Mouse (Mus musculus): Measurements from ENCODE around the gene Gm20696. TPM values are rescaled to one million over a fixed set of nuclear protein-coding genes. Genes with fewer than 3 reads are reported as not detected.

Gm20696 gene
- total and polyA plus RNA-seq, 3 experiments: 1.5 to 7.1 TPM; not detected in 1

- Histone ChIP-seq H3K4me1 (ENCODE audit: insufficient read depth, low read depth, low read length) (peaks cover 3% of the 10 kb centered on the region; the same call in 1 of the 2 replicates), H3K9me3 (replicated peaks) (no peaks in the 10 kb centered on the region), H3K36me3 (replicated peaks) (peaks cover 35% of the 10 kb centered on the region), H3K4me3 (ENCODE audit: low read depth, low read length) (no peak overlapping the region), H3K27me3 (ENCODE audit: insufficient read depth, low read length) (no peaks in the 10 kb centered on the region)
- DNase-seq (ENCODE audit: low spot score) (no peak), ATAC-seq (ENCODE audit: extremely low read depth, insufficient number of reproducible peaks, low FRiP score, poor library complexity, severe bottlenecking) (no peak)
- no peak for TF ChIP-seq TAL1 (conservative IDR thresholded peaks at IDR 0.05; ENCODE audit: low read depth, low read length)
- no peak for TF ChIP-seq GATA2 (IDR thresholded peaks at IDR 0.05; ENCODE audit: borderline replicate concordance, low read depth, low read length)
- no peak for TF ChIP-seq GATA1 (IDR thresholded peaks at IDR 0.05; ENCODE audit: borderline replicate concordance, low read length)
These were observed 264.8 kb downstream of the Gm20696 start for GRCm38 (mm10) chr6:99401801-99402200.

GRCm38 (mm10) chr6:99401211-99401610 is 265.4 kb downstream of the Gm20696 start:
- Histone ChIP-seq H3K36me3 (replicated peaks) (peaks cover 35% of the 10 kb centered on the region), H3K9me3 (replicated peaks) (no peaks in the 10 kb centered on the region), H3K4me3 (ENCODE audit: low read depth, low read length) (no peak overlapping the region), H3K27me3 (ENCODE audit: insufficient read depth, low read length) (no peaks in the 10 kb centered on the region), H3K4me1 (ENCODE audit: insufficient read depth, low read depth, low read length) (peaks cover 3% of the 10 kb centered on the region; the same call in 1 of the 2 replicates)
- TF ChIP-seq POLR2AphosphoS5 (IDR thresholded peaks at IDR 0.05; ENCODE audit: insufficient replicate concordance, low read depth, low read length): no peak
- TF ChIP-seq GATA1 (IDR thresholded peaks at IDR 0.05; ENCODE audit: borderline replicate concordance, low read length): no peak
- ATAC-seq (ENCODE audit: extremely low read depth, insufficient number of reproducible peaks, low FRiP score, poor library complexity, severe bottlenecking): no peak
- no peak for DNase-seq (ENCODE audit: low spot score)

- DNase-seq (ENCODE audit: low spot score) (no peak), ATAC-seq (ENCODE audit: extremely low read depth, insufficient number of reproducible peaks, low FRiP score, poor library complexity, severe bottlenecking) (no peak)
- no peak for TF ChIP-seq TAL1 (conservative IDR thresholded peaks at IDR 0.05; ENCODE audit: low read depth, low read length)
- TF ChIP-seq GATA1 (IDR thresholded peaks at IDR 0.05; ENCODE audit: borderline replicate concordance, low read length): no peak
- no peak for TF ChIP-seq GATA2 (IDR thresholded peaks at IDR 0.05; ENCODE audit: borderline replicate concordance, low read depth, low read length)
- TF ChIP-seq POLR2AphosphoS5 (IDR thresholded peaks at IDR 0.05; ENCODE audit: insufficient replicate concordance, low read depth, low read length): no peak
- TF ChIP-seq CTCF (IDR thresholded peaks at IDR 0.05; ENCODE audit: low read depth, low read length): no peak
- H3K4me3 ChIP-seq (ENCODE audit: low read depth, low read length): no peak overlapping the region
- no peaks in the 10 kb centered on the region for H3K9me3 ChIP-seq (replicated peaks)
- no peaks in the 10 kb centered on the region for H3K4me1 ChIP-seq (ENCODE audit: insufficient read depth, low read depth, low read length)
- peaks cover 44% of the 10 kb centered on the region for H3K36me3 ChIP-seq (replicated peaks)
- no peaks in the 10 kb centered on the region for H3K27me3 ChIP-seq (ENCODE audit: insufficient read depth, low read length)
These were observed 270.9 kb downstream of the Gm20696 start for GRCm38 (mm10) chr6:99395745-99396144.

- TF ChIP-seq CTCF (IDR thresholded peaks at IDR 0.05; ENCODE audit: low read depth, low read length) (no peak), TAL1 (conservative IDR thresholded peaks at IDR 0.05; ENCODE audit: low read depth, low read length) (no peak), POLR2AphosphoS5 (IDR thresholded peaks at IDR 0.05; ENCODE audit: insufficient replicate concordance, low read depth, low read length) (no peak), GATA2 (IDR thresholded peaks at IDR 0.05; ENCODE audit: borderline replicate concordance, low read depth, low read length) (no peak), GATA1 (IDR thresholded peaks at IDR 0.05; ENCODE audit: borderline replicate concordance, low read length) (no peak)
- Histone ChIP-seq H3K27me3 (ENCODE audit: insufficient read depth, low read length) (no peaks in the 10 kb centered on the region), H3K36me3 (replicated peaks) (peaks cover 51% of the 10 kb centered on the region), H3K9me3 (replicated peaks) (no peaks in the 10 kb centered on the region), H3K4me1 (ENCODE audit: insufficient read depth, low read depth, low read length) (no peaks in the 10 kb centered on the region), H3K4me3 (ENCODE audit: low read depth, low read length) (no peak overlapping the region)
- DNase-seq (ENCODE audit: low spot score) (no peak), ATAC-seq (ENCODE audit: extremely low read depth, insufficient number of reproducible peaks, low FRiP score, poor library complexity, severe bottlenecking) (no peak)
These were observed 271.8 kb downstream of the Gm20696 start for GRCm38 (mm10) chr6:99394801-99395200.

GRCm38 (mm10) chr6:99392484-99392883 is 274.1 kb downstream of the Gm20696 start:
- TF ChIP-seq GATA1 (IDR thresholded peaks at IDR 0.05; ENCODE audit: borderline replicate concordance, low read length): no peak
- no peak for TF ChIP-seq CTCF (IDR thresholded peaks at IDR 0.05; ENCODE audit: low read depth, low read length)
- no peak for TF ChIP-seq POLR2AphosphoS5 (IDR thresholded peaks at IDR 0.05; ENCODE audit: insufficient replicate concordance, low read depth, low read length)
- Histone ChIP-seq H3K9me3 (replicated peaks) (no peaks in the 10 kb centered on the region), H3K36me3 (replicated peaks) (peaks cover 40% of the 10 kb centered on the region), H3K4me1 (ENCODE audit: insufficient read depth, low read depth, low read length) (peaks cover 15% of the 10 kb centered on the region), H3K27me3 (ENCODE audit: insufficient read depth, low read length) (no peaks in the 10 kb centered on the region), H3K4me3 (ENCODE audit: low read depth, low read length) (no peak overlapping the region)
- ATAC-seq (ENCODE audit: extremely low read depth, insufficient number of reproducible peaks, low FRiP score, poor library complexity, severe bottlenecking) (no peak), DNase-seq (ENCODE audit: low spot score) (no peak)

- ATAC-seq (ENCODE audit: extremely low read depth, insufficient number of reproducible peaks, low FRiP score, poor library complexity, severe bottlenecking) (peak; percentile 95), DNase-seq (ENCODE audit: low spot score) (peak; percentile 47)
- Histone ChIP-seq H3K4me3 (ENCODE audit: low read depth, low read length) (no peak overlapping the region), H3K9me3 (replicated peaks) (no peaks in the 10 kb centered on the region), H3K4me1 (ENCODE audit: insufficient read depth, low read depth, low read length) (peaks cover 15% of the 10 kb centered on the region), H3K27me3 (ENCODE audit: insufficient read depth, low read length) (no peaks in the 10 kb centered on the region), H3K36me3 (replicated peaks) (peaks cover 52% of the 10 kb centered on the region)
- TF ChIP-seq TAL1 (conservative IDR thresholded peaks at IDR 0.05; ENCODE audit: low read depth, low read length) (no peak), POLR2AphosphoS5 (IDR thresholded peaks at IDR 0.05; ENCODE audit: insufficient replicate concordance, low read depth, low read length) (no peak), GATA1 (IDR thresholded peaks at IDR 0.05; ENCODE audit: borderline replicate concordance, low read length) (no peak), CTCF (IDR thresholded peaks at IDR 0.05; ENCODE audit: low read depth, low read length) (no peak)
These were observed 277.6 kb downstream of the Gm20696 start for GRCm38 (mm10) chr6:99388741-99389675.

Measured in G1E (cell line).